Mouse (Mus musculus) hindbrain, embryonic 11.5 days (tissue): ENCODE measurements around the gene Nat8f6. TPM values are rescaled to one million over a fixed set of nuclear protein-coding genes. Genes with fewer than 3 reads are reported as not detected.
A peak's percentile ranks its signal among the peaks of the same experiment; 100 is the strongest.
"Not testable (repeated sequence)": the region's sequence is repeated elsewhere in the genome, so short reads cannot be mapped to it uniquely, and the experiment has no call there.

Experiments used
- ATAC-seq: fragments of 200-750 bp; cut with Nextera tagmentation; 2 replicates; pipeline ENCODE4 v1.8.0; 2017; ENCODE audit warnings: mild to moderate bottlenecking, moderate TSS enrichment, moderate library complexity; ENCODE audit not compliant: low FRiP score
- DNase-seq: peaks from one replicate; pipeline ENCODE4 v3.0.0-alpha.2; 2015; ENCODE audit warnings: low spot score
- H3K27ac ChIP-seq: fragments of 300-500 bp; sonication (generic); 2 replicates; pipeline ENCODE4 v1.5.1; 2014; ENCODE audit warnings: mild to moderate bottlenecking, low read depth, low read length
- H3K27me3 ChIP-seq: fragments of 300-500 bp; sonication (generic); 2 replicates; pipeline ENCODE4 v1.6.1; 2014; ENCODE audit warnings: mild to moderate bottlenecking, low read length, moderate library complexity, mixed read lengths; ENCODE audit not compliant: control insufficient read depth, insufficient read depth
- H3K36me3 ChIP-seq: fragments of 300-500 bp; sonication (generic); 2 replicates; pipeline ENCODE4 v1.6.1; 2014; ENCODE audit warnings: mild to moderate bottlenecking, low read length, moderate library complexity, mixed read lengths; ENCODE audit not compliant: control insufficient read depth, insufficient read depth
- H3K4me1 ChIP-seq: fragments of 300-500 bp; sonication (generic); replicated peaks from 2 replicates; pipeline ENCODE4 v1.6.1; 2014; ENCODE audit warnings: low read length, mixed read lengths; ENCODE audit not compliant: control insufficient read depth, insufficient read depth
- H3K4me2 ChIP-seq: fragments of 300-500 bp; sonication (generic); replicated peaks from 2 replicates; pipeline ENCODE4 v1.6.1; 2014; ENCODE audit warnings: mild to moderate bottlenecking, low read depth, low read length
- H3K4me3 ChIP-seq: fragments of 300-500 bp; sonication (generic); 2 replicates; pipeline ENCODE4 v1.5.1; 2014; ENCODE audit warnings: low read depth, low read length
- H3K9ac ChIP-seq: fragments of 300-500 bp; sonication (generic); 2 replicates; pipeline ENCODE4 v1.6.1; 2014; ENCODE audit warnings: low read depth, low read length
- H3K9me3 ChIP-seq: fragments of 300-500 bp; sonication (generic); 2 replicates; pipeline ENCODE4 v1.6.1; 2016; ENCODE audit warnings: low read length; ENCODE audit not compliant: control insufficient read depth
- WGBS: fragments of 180-500 bp; shearing (Covaris S2); extraction: QIAGEN DNeasy Blood & Tissue Kit; methylation state at CpG from one replicate; pipeline ENCODE4 v1.1.7; 2014; 5-methylcytosine and 5-hydroxymethylcytosine counted together
- polyA plus RNA-seq: library from polyadenylated mRNA; unstranded; fragments of >200 nt; fragmentation: Nextera tagmentation; extraction: Ambion mirVana; gene quantifications from 2 replicates; pipeline ENCODE4 v1.2.1, GENCODE M21; 2014

Nat8f6 gene
- polyA plus RNA-seq, 1 experiment from 2014 or later: not detected

DNA sequence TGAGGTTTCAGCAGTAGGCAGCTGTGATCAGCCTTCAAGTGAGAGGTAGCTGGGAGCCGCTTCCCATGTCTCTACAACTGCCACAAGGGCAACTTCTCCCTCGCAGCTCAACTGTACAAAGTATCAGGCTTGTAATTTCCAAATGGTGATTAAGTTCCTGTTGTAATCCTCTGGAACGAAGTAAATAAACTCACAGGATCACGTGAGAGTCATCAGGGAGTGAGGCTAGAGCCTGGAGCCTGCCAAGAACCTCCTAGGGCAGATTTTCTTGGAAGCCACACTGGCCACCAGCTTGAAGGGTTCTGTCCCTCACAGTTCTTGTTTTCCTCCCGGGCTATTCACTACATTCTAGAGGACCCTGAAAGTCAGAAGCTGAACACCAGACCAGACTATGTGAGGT is 17.6 kb downstream of the Nat8f6 start:
- DNase-seq, H3K27me3 ChIP-seq, ATAC-seq, H3K4me1 ChIP-seq, H3K4me2 ChIP-seq, H3K27ac ChIP-seq, H3K9ac ChIP-seq, H3K36me3 ChIP-seq, H3K9me3 ChIP-seq, H3K4me3 ChIP-seq: not testable (repeated sequence)
- WGBS: 72% methylated on average over 5 of the region's 5 CpGs

DNA sequence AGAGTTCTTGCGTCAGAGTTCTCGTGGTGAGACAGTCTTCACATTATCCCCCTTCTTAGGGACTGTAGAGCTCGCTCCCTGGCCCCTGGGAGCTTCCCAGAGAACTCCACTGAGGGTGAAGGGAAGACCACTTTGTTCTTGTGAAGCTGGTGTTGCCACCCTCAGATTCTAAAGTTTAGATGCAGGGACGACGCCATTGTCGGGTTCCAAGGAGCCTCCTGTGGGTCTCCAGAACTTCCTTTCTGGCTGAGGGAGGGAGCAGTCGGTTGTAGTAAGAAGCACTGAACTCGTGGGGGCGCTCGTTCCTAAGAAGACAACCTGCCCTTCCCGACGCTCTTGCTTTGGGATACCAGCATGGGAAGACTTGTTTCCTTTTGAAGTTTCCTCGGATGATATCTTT is 55.2 kb downstream of the Nat8f6 start, which contains the start of gene Nat8f3:
Gene Nat8f3, minus strand, starts transcription at position 223 of the 400 bp plus-strand sequence.
- H3K4me2 ChIP-seq, H3K27me3 ChIP-seq, H3K4me1 ChIP-seq, H3K4me3 ChIP-seq, H3K9ac ChIP-seq, H3K9me3 ChIP-seq, ATAC-seq, H3K27ac ChIP-seq, H3K36me3 ChIP-seq: not testable (repeated sequence)
- 68% methylated on average over 13 of the region's 13 CpGs for WGBS
- peak; percentile 6 for DNase-seq

DNA sequence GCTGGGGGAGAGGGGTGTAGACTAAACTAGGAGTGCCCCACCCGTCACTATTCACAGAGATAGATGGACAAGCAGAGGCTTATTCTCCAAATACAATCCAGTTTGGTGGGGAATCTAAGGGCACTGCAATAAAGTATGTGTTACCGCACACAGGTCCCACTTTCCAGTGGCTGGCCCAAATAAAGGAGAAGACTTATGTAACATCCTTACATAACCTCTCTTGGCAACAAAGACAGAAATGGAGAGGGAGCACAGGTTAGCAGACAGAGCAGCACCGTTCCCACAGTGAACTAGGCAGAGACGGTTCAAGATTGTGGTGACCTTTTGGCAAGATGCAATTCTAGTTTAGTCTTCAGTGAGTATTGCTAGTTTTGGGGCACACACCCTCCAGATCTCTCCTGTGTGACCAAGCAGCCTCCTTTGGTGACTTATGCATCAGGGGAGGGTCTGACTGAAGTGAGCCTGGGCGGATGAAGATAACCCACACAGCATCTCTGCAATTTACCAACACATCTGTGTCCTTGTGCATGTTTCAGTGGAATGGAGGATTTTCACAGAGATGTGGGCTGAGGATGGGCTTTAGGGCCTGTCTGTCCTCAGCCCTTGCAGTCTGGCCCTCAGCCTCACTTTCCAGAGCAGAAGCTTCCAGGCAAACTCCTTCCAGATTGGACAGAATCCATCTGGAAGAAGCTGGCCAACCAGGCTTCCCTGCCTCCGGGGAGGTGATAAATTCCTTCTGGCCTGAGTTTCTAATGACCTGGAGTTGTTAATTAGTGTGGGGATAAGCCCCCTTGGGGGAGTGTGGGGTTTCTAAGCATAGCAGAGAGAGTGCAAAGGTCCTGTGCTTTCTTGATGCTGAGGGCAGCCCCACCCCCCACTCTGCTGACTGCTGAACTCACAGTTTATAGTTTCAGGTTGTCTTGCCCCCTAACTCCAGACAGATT is 57.4 kb downstream of the Nat8f6 start:
- not testable (repeated sequence) for H3K9ac ChIP-seq, ATAC-seq, H3K4me2 ChIP-seq, H3K4me3 ChIP-seq, H3K36me3 ChIP-seq, H3K4me1 ChIP-seq, H3K27me3 ChIP-seq, H3K9me3 ChIP-seq, H3K27ac ChIP-seq, DNase-seq
- 91% methylated on average over 5 of the region's 6 CpGs for WGBS

DNA sequence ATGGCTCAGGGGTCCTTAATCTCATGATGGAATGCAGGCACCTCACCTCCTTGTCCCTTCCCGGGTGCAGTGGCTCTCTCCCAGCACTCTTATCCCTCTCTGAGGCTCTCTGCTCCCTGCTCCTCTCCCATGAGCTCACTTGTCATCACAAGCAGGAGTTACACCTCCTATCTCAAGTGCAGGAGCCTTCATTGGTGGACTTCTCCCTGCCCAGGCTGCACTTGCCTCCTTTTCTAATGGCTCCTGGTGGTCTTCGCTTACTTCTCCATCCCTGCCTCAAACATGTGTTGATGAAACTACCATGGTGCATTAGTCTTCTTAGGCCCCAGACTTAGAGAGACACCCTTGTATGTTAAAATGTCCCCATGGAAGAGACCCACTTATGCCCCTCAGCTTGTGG is 58.1 kb downstream of the Nat8f6 start:
- H3K36me3 ChIP-seq, H3K9me3 ChIP-seq, H3K4me1 ChIP-seq, H3K27ac ChIP-seq, H3K9ac ChIP-seq, ATAC-seq, H3K4me3 ChIP-seq, DNase-seq, H3K4me2 ChIP-seq, H3K27me3 ChIP-seq: not testable (repeated sequence)
- WGBS: 81% methylated on average over 1 of the region's 2 CpGs

Other genes starting within 250 kb of the Nat8f6 start
- gene Alms1, start 233.4 kb downstream of the Nat8f6 start, polyA plus RNA-seq: 7.8 and 10.4 TPM in 2 replicates
- gene Nat8f7, start 107.7 kb downstream of the Nat8f6 start, polyA plus RNA-seq: not detected in 2 replicates
- gene Nat8f3, start 55.2 kb downstream of the Nat8f6 start, polyA plus RNA-seq: 0.14 and 0.28 TPM in 2 replicates
- not detected in 2 replicates for gene Nat8f5, start within 50 bp of the Nat8f6 start, polyA plus RNA-seq
- gene Nat8, start 11.1 kb upstream of the Nat8f6 start, polyA plus RNA-seq: 0.15 TPM in 1 of 2 replicates, not detected in the other
- gene Nat8f2, start 48.2 kb upstream of the Nat8f6 start, polyA plus RNA-seq: 0.12 TPM in 1 of 2 replicates, not detected in the other
- 4.8 and 5.2 TPM in 2 replicates for gene Nat8f4, start 83.9 kb upstream of the Nat8f6 start, polyA plus RNA-seq
- 36.2 and 39.3 TPM in 2 replicates for gene Tprkb, start 90.9 kb upstream of the Nat8f6 start, polyA plus RNA-seq
- gene Nat8f1, start 94.7 kb upstream of the Nat8f6 start, polyA plus RNA-seq: 6.5 and 6.6 TPM in 2 replicates
- 45.8 and 54.3 TPM in 2 replicates for gene Dusp11, start 140.7 kb upstream of the Nat8f6 start, polyA plus RNA-seq
- not detected in 2 replicates for gene Figla, start 195.2 kb upstream of the Nat8f6 start, polyA plus RNA-seq
- gene Add2, start 207.7 kb upstream of the Nat8f6 start, polyA plus RNA-seq: 67.2 and 68.4 TPM in 2 replicates